Mouse (Mus musculus): ENCODE results near the gene Rgs13. TPM values are rescaled to one million over a fixed set of nuclear protein-coding genes. Genes with fewer than 3 reads are reported as not detected.

Gene Rgs13
- total and polyA plus RNA-seq, 3 experiments = 149 to 1,247 (median 698) TPM

GRCm38 (mm10) chr1:144202939-144203338 is 25.8 kb upstream of the Rgs13 start:
- dilution Hi-C loops (cut with MboI; ENCODE audit: extremely low pct_ligation_motif_present, extremely low pct_unique_long_range_greater_than_20kb, low sequenced_read_pairs) (no loop called here), in situ Hi-C loops (cut with MboI; ENCODE audit: low pct_ligation_motif_present, low pct_unique_long_range_greater_than_20kb, low sequenced_read_pairs) (no loop called here)
- H3K27me3 ChIP-seq (replicated peaks) = no peaks in the 10 kb centered on the region
- no peaks in the 10 kb centered on the region for H3K79me2 ChIP-seq (replicated peaks; ENCODE audit: control insufficient read depth, extremely low read depth, insufficient read depth, poor library complexity, severe bottlenecking)
- no peaks in the 10 kb centered on the region for H3K9me3 ChIP-seq (replicated peaks; ENCODE audit: low read length)
- no peak for TF ChIP-seq EP300 (IDR thresholded peaks at IDR 0.05; ENCODE audit: low read length)
- 0 out of 2 replicates have a peak, but pooled peaks have one; percentile 19 for TF ChIP-seq ETS1 (conservative IDR thresholded peaks at IDR 0.05; ENCODE audit: low read depth, low read length)
- no peak for TF ChIP-seq SIN3A (IDR thresholded peaks at IDR 0.05; ENCODE audit: low read length)
- peak; percentile 23; the same call in 1 of the 2 replicates for TF ChIP-seq BHLHE40 (IDR thresholded peaks at IDR 0.05; ENCODE audit: low read depth, low read length)
- TF ChIP-seq IRF4 (IDR thresholded peaks at IDR 0.05; ENCODE audit: low read depth, low read length) = 0 out of 2 replicates have a peak, but pooled peaks have one; percentile 30
- H3K4me2 ChIP-seq (ENCODE audit: insufficient read depth, low read depth, poor library complexity, severe bottlenecking) = no peak overlapping the region
- no peak overlapping the region for H3K27ac ChIP-seq (ENCODE audit: insufficient read depth, low read depth)
- DNase-seq (ENCODE audit: extremely low read depth) = peak; percentile 74
- no peaks in the 10 kb centered on the region for H3K36me3 ChIP-seq (replicated peaks in 1 of 2; ENCODE audit: control insufficient read depth in 1 of 2, insufficient read depth in 1 of 2, low read length in 1 of 2)
- no peak overlapping the region for H3K9ac ChIP-seq (ENCODE audit: insufficient read depth, low read depth)
- no peak overlapping the region for H3K4me3 ChIP-seq (replicated peaks in 1 of 3; ENCODE audit: low read depth in 2 of 3, low read length in 2 of 3, poor library complexity in 1 of 3)
- peaks cover 6 to 73% of the 10 kb centered on the region in 2 experiments; a peak in 3 of 4 replicates for H3K4me1 ChIP-seq (ENCODE audit: control insufficient read depth in 1 of 2, insufficient read depth in 2 of 2)

- peak; percentile 91 for DNase-seq (ENCODE audit: extremely low read depth)
- Histone ChIP-seq H3K4me2 (ENCODE audit: insufficient read depth, low read depth, poor library complexity, severe bottlenecking) (peak overlapping the region; percentile 44; the same call in 1 of the 2 replicates), H3K9me3 (replicated peaks; ENCODE audit: low read length) (no peaks in the 10 kb centered on the region), H3K4me3 (replicated peaks in 1 of 3; ENCODE audit: low read depth in 2 of 3, low read length in 2 of 3, poor library complexity in 1 of 3) (no peak overlapping the region), H3K9ac (ENCODE audit: insufficient read depth, low read depth) (no peak overlapping the region), H3K36me3 (replicated peaks in 1 of 2; ENCODE audit: control insufficient read depth in 1 of 2, insufficient read depth in 1 of 2, low read length in 1 of 2) (no peaks in the 10 kb centered on the region), H3K4me1 (ENCODE audit: control insufficient read depth in 1 of 2, insufficient read depth in 2 of 2) (peaks cover 8 to 64% of the 10 kb centered on the region in 2 experiments; a peak in 3 of 4 replicates), H3K79me2 (replicated peaks; ENCODE audit: control insufficient read depth, extremely low read depth, insufficient read depth, poor library complexity, severe bottlenecking) (no peaks in the 10 kb centered on the region), H3K27ac (ENCODE audit: insufficient read depth, low read depth) (no peak overlapping the region), H3K27me3 (replicated peaks) (no peaks in the 10 kb centered on the region)
- dilution Hi-C loops (cut with MboI; ENCODE audit: extremely low pct_ligation_motif_present, extremely low pct_unique_long_range_greater_than_20kb, low sequenced_read_pairs) (no loop called here), in situ Hi-C loops (cut with MboI; ENCODE audit: low pct_ligation_motif_present, low pct_unique_long_range_greater_than_20kb, low sequenced_read_pairs) (no loop called here)
- TF ChIP-seq NRF1 (IDR thresholded peaks at IDR 0.05; ENCODE audit: low read depth, low read length) (no peak), MAX (IDR thresholded peaks at IDR 0.05; ENCODE audit: low read length) (peak; percentile 78), ELF1 (IDR thresholded peaks at IDR 0.05; ENCODE audit: low read depth, low read length) (peak; percentile 53), TCF12 (IDR thresholded peaks at IDR 0.05; ENCODE audit: low read depth, low read length) (peak; percentile 54), USF2 (conservative IDR thresholded peaks at IDR 0.05; ENCODE audit: low read depth, low read length) (no peak), ETS1 (conservative IDR thresholded peaks at IDR 0.05; ENCODE audit: low read depth, low read length) (peak; percentile 93), CHD2 (IDR thresholded peaks at IDR 0.05; ENCODE audit: low read length) (peak; percentile 39; the same call in 1 of the 2 replicates), ZMIZ1 (IDR thresholded peaks at IDR 0.05; ENCODE audit: low read depth, low read length) (no peak), RAD21 (IDR thresholded peaks at IDR 0.05; ENCODE audit: low read depth, low read length) (no peak), CHD1 (IDR thresholded peaks at IDR 0.05; ENCODE audit: low read depth, low read length) (no peak), NELFE (IDR thresholded peaks at IDR 0.05; ENCODE audit: low read depth, low read length) (no peak), MEF2A (IDR thresholded peaks at IDR 0.05; ENCODE audit: borderline replicate concordance, low read depth, low read length) (peak; percentile 98), KAT2A (IDR thresholded peaks at IDR 0.05; ENCODE audit: insufficient replicate concordance, low read length) (0 out of 2 replicates have a peak, but pooled peaks have one; percentile 31), RCOR1 (conservative IDR thresholded peaks at IDR 0.05; ENCODE audit: low read depth, low read length) (no peak), UBTF (IDR thresholded peaks at IDR 0.05; ENCODE audit: low read depth, low read length) (no peak), SIN3A (IDR thresholded peaks at IDR 0.05; ENCODE audit: low read length) (peak; percentile 63), ZNF384 (IDR thresholded peaks at IDR 0.05; ENCODE audit: low read depth, low read length) (0 out of 2 replicates have a peak, but pooled peaks have one; percentile 7), MYC (IDR thresholded peaks at IDR 0.05; ENCODE audit: low read depth, low read length) (peak; percentile 94), MAZ (IDR thresholded peaks at IDR 0.05; ENCODE audit: low read depth, low read length) (no peak), SMC3 (IDR thresholded peaks at IDR 0.05; ENCODE audit: low read depth, low read length) (no peak), BHLHE40 (IDR thresholded peaks at IDR 0.05; ENCODE audit: low read depth, low read length) (peak; percentile 98), IRF4 (IDR thresholded peaks at IDR 0.05; ENCODE audit: low read depth, low read length) (peak; percentile 65), EP300 (IDR thresholded peaks at IDR 0.05; ENCODE audit: low read length) (peak; percentile 93), GABPA (IDR thresholded peaks at IDR 0.05; ENCODE audit: insufficient replicate concordance, low read depth, low read length) (no peak), JUND (conservative IDR thresholded peaks at IDR 0.05; ENCODE audit: low read depth, low read length) (peak; percentile 62), TBP (conservative IDR thresholded peaks at IDR 0.05; ENCODE audit: low read depth, low read length) (no peak), MAFK (IDR thresholded peaks at IDR 0.05; ENCODE audit: insufficient replicate concordance, low read length) (peak; percentile 55; the same call in 1 of the 2 replicates), MXI1 (IDR thresholded peaks at IDR 0.05; ENCODE audit: low read depth, low read length) (peak; percentile 52; the same call in 1 of the 2 replicates), POLR2A (IDR thresholded peaks at IDR 0.05; ENCODE audit: low read depth, low read length) (no peak)
These were observed 23.3 kb upstream of the Rgs13 start for GRCm38 (mm10) chr1:144200496-144200895.
